Mouse (Mus musculus) liver, embryonic 14.5 days (tissue): ENCODE measurements around the gene Tenm2. TPM values are rescaled to one million over a fixed set of nuclear protein-coding genes. Genes with fewer than 3 reads are reported as not detected.
A peak's percentile ranks its signal among the peaks of the same experiment; 100 is the strongest.

Source experiments
- ATAC-seq: fragments of 200-750 bp; cut with Nextera tagmentation; 2 replicates; pipeline ENCODE4 v1.8.0; 2017; ENCODE audit warnings: moderate number of reproducible peaks, mild to moderate bottlenecking, moderate library complexity; ENCODE audit not compliant: insufficient read depth
- DNase-seq, 3 experiments: peaks; one replicate each; pipeline ENCODE4 v3.0.0-alpha.2; 2012 to 2013; ENCODE audit warnings: low read depth in 3 of 3, low spot score in 3 of 3
- H3K27ac ChIP-seq: fragments of 300-500 bp; sonication (generic); 2 replicates; pipeline ENCODE4 v1.5.1; 2014; ENCODE audit warnings: moderate library complexity, mild to moderate bottlenecking, control low read depth, inconsistent platforms
- H3K27me3 ChIP-seq: fragments of 300-500 bp; sonication (generic); 2 replicates; pipeline ENCODE4 v1.6.1; 2014; ENCODE audit warnings: mild to moderate bottlenecking, low read length, moderate library complexity; ENCODE audit not compliant: control insufficient read depth, insufficient read depth
- H3K36me3 ChIP-seq: fragments of 300-500 bp; sonication (generic); replicated peaks from 2 replicates; pipeline ENCODE4 v1.6.1; 2014; ENCODE audit warnings: low read depth; ENCODE audit not compliant: control insufficient read depth, insufficient read depth
- H3K4me1 ChIP-seq, 2 experiments: fragments of 200-500 bp in 1 of 2; fragments of 300-500 bp in 1 of 2; sonication (generic) in 1 of 2; replicated peaks; 2 replicates each; pipeline ENCODE4 v1.6.1; 2012 to 2014; ENCODE audit warnings: antibody characterized with exemption in 1 of 2, inconsistent platforms in 1 of 2, low read length in 1 of 2; ENCODE audit not compliant: control insufficient read depth in 2 of 2, insufficient read depth in 2 of 2
- H3K4me2 ChIP-seq: fragments of 300-500 bp; sonication (generic); 2 replicates; pipeline ENCODE4 v1.6.1; 2014; ENCODE audit warnings: low read depth, mild to moderate bottlenecking, control low read depth, moderate library complexity
- H3K4me3 ChIP-seq, 2 experiments: fragments of 200-500 bp in 1 of 2; fragments of 300-500 bp in 1 of 2; sonication (generic) in 1 of 2; 2 replicates each; pipeline ENCODE4 v1.5.1; 2012 to 2014; ENCODE audit warnings: low read depth in 2 of 2, low read length in 2 of 2, mild to moderate bottlenecking in 2 of 2, control low read depth in 1 of 2, inconsistent platforms in 1 of 2, moderate library complexity in 1 of 2; ENCODE audit not compliant: insufficient read depth in 1 of 2
- H3K9ac ChIP-seq: fragments of 300-500 bp; sonication (generic); replicated peaks from 2 replicates; pipeline ENCODE4 v1.6.1; 2014; ENCODE audit warnings: mild to moderate bottlenecking, control low read depth, moderate library complexity
- H3K9me3 ChIP-seq: fragments of 300-500 bp; sonication (generic); 2 replicates; pipeline ENCODE4 v1.6.1; 2016; ENCODE audit warnings: low read length, mixed read lengths; ENCODE audit not compliant: control insufficient read depth
- CTCF ChIP-seq: IDR thresholded peaks from 2 replicates; pipeline ENCODE4 v1.5.1; 2016; ENCODE audit warnings: antibody characterized with exemption, low read depth, control low read depth
- EP300 ChIP-seq: IDR thresholded peaks from 2 replicates; pipeline ENCODE4 v1.6.1; 2016; ENCODE audit warnings: antibody characterized with exemption, low read depth
- WGBS: fragments of 180-500 bp; shearing (Covaris S2); extraction: QIAGEN DNeasy Blood & Tissue Kit; methylation state at CpG from one replicate; pipeline ENCODE4 v1.1.7; 2014; ENCODE audit not compliant: insufficient replicate concordance; 5-methylcytosine and 5-hydroxymethylcytosine counted together
- polyA plus RNA-seq, 2 experiments: library from polyadenylated mRNA; depleted of rRNA in 1 of 2; stranded (reverse) in 1 of 2; unstranded in 1 of 2; fragments of >200 nt; fragmentation: Nextera tagmentation in 1 of 2; extraction: Ambion mirVana in 1 of 2; gene quantifications; 2 replicates each; pipeline versions ENCODE4 v1.2.1 to v1.2.3; 2012 to 2014

The Tenm2 gene
- polyA plus RNA-seq, 2 experiments: 0.06 TPM; not detected in 1

GRCm38 (mm10) chr11:36490085-36490484 lies 745.7 kb downstream of the Tenm2 start:
- no peaks in the 10 kb centered on the region for H3K4me1 ChIP-seq
- no peaks in the 10 kb centered on the region for H3K36me3 ChIP-seq
- ATAC-seq (no peak), DNase-seq (no peak)
- no peak overlapping the region for H3K27ac ChIP-seq
- TF ChIP-seq EP300 (no peak), CTCF (peak; percentile 57; the same call in 1 of the 2 replicates)
- H3K9ac ChIP-seq: no peak overlapping the region
- no peaks in the 10 kb centered on the region for H3K27me3 ChIP-seq
- WGBS: 43% methylated on average over 7 of the region's 7 CpGs
- no peak overlapping the region for H3K4me3 ChIP-seq
- no peaks in the 10 kb centered on the region for H3K9me3 ChIP-seq
- no peak overlapping the region for H3K4me2 ChIP-seq

GRCm38 (mm10) chr11:36488666-36489065 lies 747.1 kb downstream of the Tenm2 start:
- TF ChIP-seq EP300: no peak
- no peak for TF ChIP-seq CTCF
- WGBS: 56% methylated on average over 4 of the region's 4 CpGs
- no peak for ATAC-seq

GRCm38 (mm10) chr11:36486092-36486491 lies 749.7 kb downstream of the Tenm2 start:
- ATAC-seq: no peak
- Histone ChIP-seq H3K4me3 (no peak overlapping the region), H3K4me1 (no peaks in the 10 kb centered on the region), H3K9ac (no peak overlapping the region), H3K4me2 (no peak overlapping the region), H3K9me3 (no peaks in the 10 kb centered on the region), H3K27me3 (no peaks in the 10 kb centered on the region), H3K36me3 (no peaks in the 10 kb centered on the region), H3K27ac (no peak overlapping the region)
- WGBS: 40% methylated on average over 12 of the region's 12 CpGs
- TF ChIP-seq CTCF (no peak), EP300 (no peak)
- no peak for DNase-seq

More at GRCm38 (mm10) chr11:36488666-36489065, 747.1 kb downstream of the Tenm2 start:
- Histone ChIP-seq H3K4me1 (no peaks in the 10 kb centered on the region), H3K27ac (no peak overlapping the region), H3K4me2 (no peak overlapping the region), H3K27me3 (no peaks in the 10 kb centered on the region), H3K4me3 (no peak overlapping the region), H3K36me3 (no peaks in the 10 kb centered on the region), H3K9ac (no peak overlapping the region), H3K9me3 (no peaks in the 10 kb centered on the region)
- DNase-seq: no peak

GRCm38 (mm10) chr11:36484466-36485069 lies 751.2 kb downstream of the Tenm2 start:
- DNase-seq (no peak), ATAC-seq (no peak)
- no peak overlapping the region for H3K4me2 ChIP-seq
- H3K9ac ChIP-seq: no peak overlapping the region
- no peak overlapping the region for H3K27ac ChIP-seq
- 33% methylated on average over 8 of the region's 8 CpGs for WGBS
- H3K36me3 ChIP-seq: no peaks in the 10 kb centered on the region
- no peak overlapping the region for H3K4me3 ChIP-seq
- TF ChIP-seq CTCF (no peak), EP300 (no peak)
- no peaks in the 10 kb centered on the region for H3K4me1 ChIP-seq
- no peaks in the 10 kb centered on the region for H3K9me3 ChIP-seq
- no peaks in the 10 kb centered on the region for H3K27me3 ChIP-seq

- 64% methylated on average over 8 of the region's 8 CpGs for WGBS
Measured at GRCm38 (mm10) chr11:36482136-36482535, 753.6 kb downstream of the Tenm2 start.

More at GRCm38 (mm10) chr11:36482136-36482535, 753.6 kb downstream of the Tenm2 start:
- no peaks in the 10 kb centered on the region for H3K4me1 ChIP-seq
- no peaks in the 10 kb centered on the region for H3K9me3 ChIP-seq
- TF ChIP-seq CTCF: no peak
- no peak for TF ChIP-seq EP300
- no peaks in the 10 kb centered on the region for H3K27me3 ChIP-seq
- no peak overlapping the region for H3K4me3 ChIP-seq
- no peak for ATAC-seq
- H3K9ac ChIP-seq: no peak overlapping the region
- no peak for DNase-seq
- H3K36me3 ChIP-seq: no peaks in the 10 kb centered on the region
- H3K4me2 ChIP-seq: no peak overlapping the region
- no peak overlapping the region for H3K27ac ChIP-seq
